Mouse (Mus musculus) layer of hippocampus, postnatal 25 days (tissue): ENCODE measurements at regions not wholly inside any gene's neighbourhood (a gene's known extent, or its start where the extent isn't known, plus 50 kb on each side); places are given as distances from the start of the nearest gene placed in this dataset.

Source experiments
- DNase-seq, 2 experiments: peaks; one replicate each; pipeline ENCODE4 v3.0.0; 2022; ENCODE audit warnings: mixed read lengths in 2 of 2, low spot score in 1 of 2; ENCODE audit errors: extremely low spot score in 1 of 2

- DNase-seq = no peak
Observed at GRCm38 (mm10) chr15:38351701-38352100, 926.3 kb downstream of the 4930447A16Rik start.

- DNase-seq = no peak
Observed at GRCm38 (mm10) chr15:38353371-38353770, 928.0 kb downstream of the 4930447A16Rik start.

- no peak for DNase-seq
Observed at GRCm38 (mm10) chr15:38359053-38359452, 933.7 kb downstream of the 4930447A16Rik start.

- DNase-seq = no peak
Observed at GRCm38 (mm10) chr15:38363522-38363921, 938.2 kb downstream of the 4930447A16Rik start.

GRCm38 (mm10) chr15:38364014-38364413 lies 938.7 kb downstream of the 4930447A16Rik start:
- no peak for DNase-seq

GRCm38 (mm10) chr15:38367643-38368042 lies 942.3 kb downstream of the 4930447A16Rik start:
- no peak for DNase-seq

- no peak for DNase-seq
Observed at GRCm38 (mm10) chr15:38368291-38368690, 942.9 kb downstream of the 4930447A16Rik start.

GRCm38 (mm10) chr15:38371404-38372090 lies 946.2 kb downstream of the 4930447A16Rik start:
- no peak for DNase-seq

GRCm38 (mm10) chr15:38373797-38374196 lies 948.4 kb downstream of the 4930447A16Rik start:
- peak in 1 of 2 experiments; percentile 34 for DNase-seq

GRCm38 (mm10) chr15:38374786-38375185 lies 949.4 kb downstream of the 4930447A16Rik start:
- DNase-seq = no peak

GRCm38 (mm10) chr15:38378106-38378505 lies 952.8 kb downstream of the 4930447A16Rik start:
- no peak for DNase-seq

- no peak for DNase-seq
Observed at GRCm38 (mm10) chr15:38387617-38388016, 962.3 kb downstream of the 4930447A16Rik start.

GRCm38 (mm10) chr15:38388436-38388835 lies 963.1 kb downstream of the 4930447A16Rik start:
- DNase-seq = no peak

- no peak for DNase-seq
Observed at GRCm38 (mm10) chr15:38390450-38390849, 965.1 kb downstream of the 4930447A16Rik start.

GRCm38 (mm10) chr15:38391420-38391819 lies 966.1 kb downstream of the 4930447A16Rik start:
- DNase-seq = no peak

- no peak for DNase-seq
Observed at GRCm38 (mm10) chr15:38391860-38392259, 966.5 kb downstream of the 4930447A16Rik start.

GRCm38 (mm10) chr15:38392441-38393149 lies 967.2 kb downstream of the 4930447A16Rik start:
- DNase-seq = no peak

GRCm38 (mm10) chr15:38398852-38399251 lies 973.5 kb downstream of the 4930447A16Rik start:
- DNase-seq = no peak

GRCm38 (mm10) chr15:38402762-38403161 lies 977.4 kb downstream of the 4930447A16Rik start:
- no peak for DNase-seq

- DNase-seq = no peak
Observed at GRCm38 (mm10) chr15:38403760-38404375, 978.5 kb downstream of the 4930447A16Rik start.
